ENCODE assay signal across 15 mouse cellular contexts in genomic region chr10:87153731-87154505, GRCm38 (mm10).
"Had no signal": no experiment of that assay in that cellular context is flagged by ENCODE, and none has a peak within 500 bp of the region (broad histone marks: within the 10 kb centered on the region; RNA-seq: fewer than 3 reads in every experiment).

No protein-coding gene starts in this region.

- H3K27ac ChIP-seq: left cerebral cortex, adult 2 months; limb, embryonic 10.5 days; liver, embryonic 15.5 days; neural tube, embryonic 15.5 days; stomach, embryonic 15.5 days had no signal

- H3K4me2 ChIP-seq: liver, embryonic 11.5 days; liver, embryonic 15.5 days; lung, embryonic 14.5 days; neural tube, embryonic 15.5 days; stomach, embryonic 15.5 days had no signal

- H3K9ac ChIP-seq: liver, embryonic 15.5 days; lung, embryonic 14.5 days; neural tube, embryonic 15.5 days; stomach, embryonic 15.5 days had no signal

- H3K4me1 ChIP-seq: limb, embryonic 10.5 days; liver, embryonic 15.5 days; neural tube, embryonic 15.5 days; stomach, embryonic 15.5 days had no signal

- H3K36me3 ChIP-seq: limb, embryonic 10.5 days; liver, embryonic 15.5 days; neural tube, embryonic 15.5 days; stomach, embryonic 15.5 days had no signal

- H3K9me3 ChIP-seq: limb, embryonic 10.5 days; liver, embryonic 15.5 days; stomach, embryonic 15.5 days had no signal

- H3K27me3 ChIP-seq: liver, embryonic 15.5 days; neural tube, embryonic 15.5 days; stomach, embryonic 15.5 days had no signal

- ATAC-seq: intestine, embryonic 16.5 days had no signal

- DNase-seq: kidney, adult 8-10 months; kidney, postnatal 25 days; lung, embryonic 14.5 days; lung, postnatal 10 days; lung, postnatal 4 days; right cerebral cortex, postnatal 14 days; thymus, postnatal 36 days had no signal

- H3K4me3 ChIP-seq: left cerebral cortex, adult 2 months; limb, embryonic 10.5 days; liver, embryonic 15.5 days; myocyte; neural tube, embryonic 15.5 days; stomach, embryonic 15.5 days had no signal
